Comparison of ENCODE assay signal across 8 mouse cellular contexts in genomic region chr14:25607141-25607967, GRCm38 (mm10).
DNase-seq lines count a peak whose midpoint lies in the region; ATAC-seq and TF ChIP-seq lines count a peak whose summit lies in the region.

No protein-coding gene starts in this region.

- peaks cover 31% of the 10 kb centered on the region for H3K4me1 ChIP-seq in kidney, adult 2 months (ENCODE audit: control insufficient read depth, insufficient read depth, low read length)
- H3K4me1 ChIP-seq in forebrain, embryonic 13.5 days, result peaks cover 90% of the 10 kb centered on the region
- H3K4me1 ChIP-seq in hindbrain, embryonic 16.5 days (ENCODE audit: control insufficient read depth, insufficient read depth, low read depth, low read length), result peaks cover 55% of the 10 kb centered on the region
- peaks cover 91% of the 10 kb centered on the region for H3K4me1 ChIP-seq in liver, embryonic 12.5 days
- H3K4me1 ChIP-seq in neural tube, embryonic 12.5 days, result peaks cover 91% of the 10 kb centered on the region

- peak overlapping the region; percentile 100 for H3K4me2 ChIP-seq in forebrain, embryonic 13.5 days
- H3K4me2 ChIP-seq in hindbrain, embryonic 16.5 days (ENCODE audit: low read length), result peak overlapping the region; percentile 80
- H3K4me2 ChIP-seq in liver, embryonic 12.5 days, result peak overlapping the region; percentile 97
- peak overlapping the region; percentile 93 for H3K4me2 ChIP-seq in neural tube, embryonic 12.5 days (replicated peaks)

- ATAC-seq in forebrain, embryonic 13.5 days, result peak; percentile 81
- peak; percentile 75 for ATAC-seq in hindbrain, embryonic 16.5 days
- peak; percentile 22; the same call in 1 of the 2 replicates for ATAC-seq in liver, embryonic 12.5 days
- ATAC-seq in neural tube, embryonic 12.5 days (ENCODE audit: low FRiP score, low read depth), result peak; percentile 81

- no peaks in the 10 kb centered on the region for H3K36me3 ChIP-seq in kidney, adult 2 months (ENCODE audit: control insufficient read depth, insufficient read depth, low read length)
- peaks cover 14% of the 10 kb centered on the region; the same call in 1 of the 2 replicates for H3K36me3 ChIP-seq in forebrain, embryonic 13.5 days (ENCODE audit: poor library complexity, severe bottlenecking)
- no peaks in the 10 kb centered on the region for H3K36me3 ChIP-seq in hindbrain, embryonic 16.5 days (ENCODE audit: control insufficient read depth, insufficient read depth, low read length)
- H3K36me3 ChIP-seq in liver, embryonic 12.5 days, result 0 out of 2 replicates have a peak, but pooled peaks cover 4% of the 10 kb centered on the region
- no peaks in the 10 kb centered on the region for H3K36me3 ChIP-seq in neural tube, embryonic 12.5 days

- WGBS in kidney, adult 2 months, result 1% methylated on average over 90 of the region's 103 CpGs
- WGBS in forebrain, embryonic 13.5 days, result under 1% methylated on average over 68 of the region's 103 CpGs
- 1% methylated on average over 55 of the region's 103 CpGs for WGBS in hindbrain, embryonic 16.5 days
- WGBS in liver, embryonic 12.5 days (ENCODE audit: insufficient replicate concordance), result under 1% methylated on average over 87 of the region's 103 CpGs
- under 1% methylated on average over 102 of the region's 103 CpGs for WGBS in neural tube, embryonic 12.5 days

- TF ChIP-seq CTCF in kidney, adult 2 months (conservative IDR thresholded peaks at IDR 0.05; ENCODE audit: insufficient read depth, insufficient read length, low read depth, low read length), result no peak

- peak overlapping the region; percentile 35; the same call in 1 of the 2 replicates for H3K27ac ChIP-seq in kidney, adult 2 months (ENCODE audit: insufficient read depth, low read depth, low read length)
- peak overlapping the region; percentile 98 for H3K27ac ChIP-seq in forebrain, embryonic 13.5 days
- peak overlapping the region; percentile 98 for H3K27ac ChIP-seq in hindbrain, embryonic 16.5 days (ENCODE audit: low read depth, low read length)
- H3K27ac ChIP-seq in liver, embryonic 12.5 days, result peak overlapping the region; percentile 78
- H3K27ac ChIP-seq in neural tube, embryonic 12.5 days, result peak overlapping the region; percentile 99

- peak overlapping the region; percentile 99 for H3K9ac ChIP-seq in forebrain, embryonic 13.5 days
- H3K9ac ChIP-seq in hindbrain, embryonic 16.5 days (ENCODE audit: low read depth, low read length), result peak overlapping the region; percentile 92
- H3K9ac ChIP-seq in liver, embryonic 12.5 days, result peak overlapping the region; percentile 71
- peak overlapping the region; percentile 95 for H3K9ac ChIP-seq in neural tube, embryonic 12.5 days

- no peaks in the 10 kb centered on the region for H3K27me3 ChIP-seq in kidney, adult 2 months (replicated peaks; ENCODE audit: control insufficient read depth, insufficient read depth, low read length)
- H3K27me3 ChIP-seq in forebrain, embryonic 13.5 days, result no peaks in the 10 kb centered on the region
- H3K27me3 ChIP-seq in hindbrain, embryonic 16.5 days (replicated peaks; ENCODE audit: control insufficient read depth, insufficient read depth, low read length), result no peaks in the 10 kb centered on the region
- peaks cover 46% of the 10 kb centered on the region for H3K27me3 ChIP-seq in liver, embryonic 12.5 days (replicated peaks)
- H3K27me3 ChIP-seq in neural tube, embryonic 12.5 days (replicated peaks), result no peaks in the 10 kb centered on the region

- DNase-seq in kidney, adult 2 months, result peak; percentile 52
- no peak for DNase-seq in kidney, adult 11 months
- DNase-seq in T-cell, adult 2 months (ENCODE audit: low spot score), result peak; percentile 57
- DNase-seq in thymus, postnatal 36 days, result peak; percentile 48 to 63

- no peaks in the 10 kb centered on the region for H3K9me3 ChIP-seq in forebrain, embryonic 13.5 days (replicated peaks)
- H3K9me3 ChIP-seq in hindbrain, embryonic 16.5 days (ENCODE audit: control insufficient read depth, low read length), result no peaks in the 10 kb centered on the region
- no peaks in the 10 kb centered on the region for H3K9me3 ChIP-seq in liver, embryonic 12.5 days (replicated peaks)
- no peaks in the 10 kb centered on the region for H3K9me3 ChIP-seq in neural tube, embryonic 12.5 days

- peak overlapping the region; percentile 49 for H3K4me3 ChIP-seq in kidney, adult 2 months (ENCODE audit: insufficient read depth, low read depth, low read length)
- peak overlapping the region; percentile 83 for H3K4me3 ChIP-seq in forebrain, embryonic 13.5 days
- H3K4me3 ChIP-seq in hindbrain, embryonic 16.5 days (ENCODE audit: low read length), result peak overlapping the region; percentile 61
- peak overlapping the region; percentile 67 for H3K4me3 ChIP-seq in liver, embryonic 12.5 days
- H3K4me3 ChIP-seq in neural tube, embryonic 12.5 days, result peak overlapping the region; percentile 81

- TF ChIP-seq POLR2A in kidney, adult 2 months (IDR thresholded peaks at IDR 0.05; ENCODE audit: low read depth, low read length), result no peak

Comparison
In these comparisons a context has a peak if more than half of its experiments do, and no peak if none do; other contexts are left out.
1. H3K27ac ChIP-seq: peak in every context shown above with its lines; median percentile 99 in neural tube, embryonic 12.5 days; 98 in forebrain, embryonic 13.5 days; 98 in hindbrain, embryonic 16.5 days; 78 in liver, embryonic 12.5 days; 35 in kidney, adult 2 months.
2. ATAC-seq: peak in every context shown above with its lines; median percentile 81 in forebrain, embryonic 13.5 days; 81 in neural tube, embryonic 12.5 days; 75 in hindbrain, embryonic 16.5 days; 22 in liver, embryonic 12.5 days.